Mouse (Mus musculus) heart, postnatal 14 days (tissue): Measurements from ENCODE around the gene Insm1. TPM values are rescaled to one million over a fixed set of nuclear protein-coding genes. Genes with fewer than 3 reads are reported as not detected.
A peak's percentile ranks its signal among the peaks of the same experiment; 100 is the strongest.

Experiments used
- DNase-seq, 2 experiments: peaks; one replicate each; pipeline ENCODE4 v3.0.0; 2021 to 2022
- intact Hi-C: fragments of 180-260 bp; cut with DNase I; formaldehyde crosslinking; loops from one replicate; pipeline ENCODE4 v1.15.1; 2025
- long read RNA-seq, 2 experiments: library from polyadenylated mRNA; stranded (forward); transcript quantifications; one replicate each; pipeline ENCODE4 v2.0.0; 2021
- total RNA-seq, 2 experiments: library from RNA; stranded (reverse); gene quantifications; 2 replicates each; pipeline ENCODE4 v1.2.3; 2021

Insm1 gene
- total RNA-seq: under 1 TPM in 1 of 2 experiments, not detected in 1; 0.12 TPM
- long read RNA-seq, experiment 1: 0 reads
- long read RNA-seq, experiment 2: 0 reads

DNA sequence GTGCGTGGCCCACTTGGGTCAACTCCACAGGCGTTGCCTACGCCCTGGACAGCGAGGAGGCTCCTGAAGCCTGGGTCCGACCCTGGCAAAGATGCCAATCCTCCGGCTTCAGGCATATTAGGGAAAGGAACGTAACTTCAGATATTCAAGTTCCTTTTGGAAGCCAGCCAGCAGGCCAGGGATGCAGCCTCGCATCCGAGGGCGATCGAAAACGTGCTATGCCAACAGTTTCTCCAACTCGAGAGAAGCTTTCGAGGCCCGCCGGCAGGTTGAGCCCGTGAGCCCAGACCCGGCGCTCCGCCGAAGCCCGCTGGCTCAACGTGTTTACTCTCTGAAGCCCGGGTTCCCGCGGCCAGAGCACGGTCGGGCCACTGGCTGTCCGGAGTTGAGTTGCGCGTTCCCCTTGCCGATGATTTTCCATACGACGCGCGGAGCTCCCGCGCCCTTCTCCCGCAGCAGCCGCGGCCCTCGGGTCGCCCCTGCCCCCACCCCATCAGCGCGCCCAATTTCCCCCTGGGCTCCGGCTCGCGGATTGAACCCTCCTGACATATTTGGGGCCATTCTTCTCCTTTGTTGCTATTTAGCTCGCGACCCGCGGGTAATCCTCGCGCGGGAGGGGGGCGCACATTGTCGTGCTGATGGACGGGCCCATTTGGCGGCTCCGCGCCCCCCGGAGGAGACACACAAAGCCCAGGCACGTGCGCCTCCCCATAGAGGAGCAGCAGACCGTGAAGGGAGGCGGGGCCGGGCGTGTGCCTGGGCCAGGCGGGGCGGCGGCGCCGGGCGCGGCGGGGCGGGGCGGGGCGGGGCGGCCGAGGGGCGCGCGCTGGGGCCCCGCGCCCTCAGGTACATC lies at the start of gene Insm1:
Gene Insm1 (plus strand): TSS at position 846 of the 853 bp plus-strand sequence.
- DNase-seq: peak; percentile 28 to 33
- intact Hi-C loops: loop anchor here (10.0 kb wide), 1 partner anchor 863 kb away; the partner anchor contains the start of gene Nkx2-4

DNA sequence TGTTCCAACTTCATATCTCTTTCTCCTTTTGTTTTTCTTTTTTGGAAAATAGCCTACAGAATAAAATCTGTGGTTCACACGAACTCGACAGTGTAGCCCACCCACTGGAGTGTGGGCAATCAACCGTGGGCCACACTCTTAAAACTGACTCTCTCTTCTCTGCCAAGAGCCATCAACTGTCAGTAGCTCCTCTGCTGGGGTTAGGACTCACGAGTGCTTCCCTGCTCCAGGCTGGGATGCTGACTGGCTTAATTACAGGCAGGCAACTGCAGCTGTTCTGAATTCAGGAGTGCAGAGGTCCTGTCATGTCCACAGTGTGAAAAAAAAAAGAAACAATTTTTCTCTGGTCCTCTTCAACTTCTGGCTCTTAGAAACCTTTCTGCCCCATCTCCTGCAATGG lies 49.6 kb upstream of the Insm1 start:
- no peak for DNase-seq
- intact Hi-C loops: no loop called here

DNA sequence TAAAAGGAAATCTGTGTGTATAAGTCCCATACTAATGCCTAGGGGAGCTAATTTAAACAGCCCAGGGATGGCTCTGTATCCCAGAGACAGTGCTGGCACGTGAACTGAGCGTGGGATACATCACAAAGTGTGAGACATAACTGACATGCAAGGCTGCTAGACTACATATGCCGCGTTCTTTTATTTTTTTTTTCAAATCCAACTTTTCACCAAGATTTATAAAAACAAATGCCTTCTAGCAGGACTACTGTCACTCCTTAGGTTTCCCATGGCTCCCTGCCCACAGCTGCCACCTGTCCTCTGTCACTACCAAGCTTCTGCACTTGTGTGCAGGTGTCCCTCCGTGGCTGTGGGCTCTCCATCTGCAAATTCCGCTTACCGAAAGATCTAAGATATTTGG lies 47.5 kb upstream of the Insm1 start:
- DNase-seq: no peak
- intact Hi-C loops: no loop called here

DNA sequence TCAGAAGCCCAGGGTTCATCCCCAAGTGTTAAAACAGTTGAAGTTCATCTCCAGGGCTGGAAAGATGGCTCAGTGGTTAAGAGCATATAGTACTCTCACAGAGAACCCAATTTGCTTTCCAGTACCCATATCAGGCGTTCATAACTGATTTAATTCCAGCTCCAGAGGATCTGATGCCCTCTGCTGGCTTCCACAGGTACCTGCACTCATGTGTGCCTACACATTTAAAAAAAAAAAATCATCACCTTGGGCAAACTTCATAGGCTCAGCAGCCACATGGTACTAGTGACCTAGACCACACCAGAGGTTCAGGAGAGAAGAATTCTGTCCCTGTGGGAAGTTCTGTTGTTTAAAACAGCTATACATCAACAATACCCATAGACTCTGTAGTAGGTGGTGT lies 43.0 kb upstream of the Insm1 start:
- intact Hi-C loops: no loop called here

DNA sequence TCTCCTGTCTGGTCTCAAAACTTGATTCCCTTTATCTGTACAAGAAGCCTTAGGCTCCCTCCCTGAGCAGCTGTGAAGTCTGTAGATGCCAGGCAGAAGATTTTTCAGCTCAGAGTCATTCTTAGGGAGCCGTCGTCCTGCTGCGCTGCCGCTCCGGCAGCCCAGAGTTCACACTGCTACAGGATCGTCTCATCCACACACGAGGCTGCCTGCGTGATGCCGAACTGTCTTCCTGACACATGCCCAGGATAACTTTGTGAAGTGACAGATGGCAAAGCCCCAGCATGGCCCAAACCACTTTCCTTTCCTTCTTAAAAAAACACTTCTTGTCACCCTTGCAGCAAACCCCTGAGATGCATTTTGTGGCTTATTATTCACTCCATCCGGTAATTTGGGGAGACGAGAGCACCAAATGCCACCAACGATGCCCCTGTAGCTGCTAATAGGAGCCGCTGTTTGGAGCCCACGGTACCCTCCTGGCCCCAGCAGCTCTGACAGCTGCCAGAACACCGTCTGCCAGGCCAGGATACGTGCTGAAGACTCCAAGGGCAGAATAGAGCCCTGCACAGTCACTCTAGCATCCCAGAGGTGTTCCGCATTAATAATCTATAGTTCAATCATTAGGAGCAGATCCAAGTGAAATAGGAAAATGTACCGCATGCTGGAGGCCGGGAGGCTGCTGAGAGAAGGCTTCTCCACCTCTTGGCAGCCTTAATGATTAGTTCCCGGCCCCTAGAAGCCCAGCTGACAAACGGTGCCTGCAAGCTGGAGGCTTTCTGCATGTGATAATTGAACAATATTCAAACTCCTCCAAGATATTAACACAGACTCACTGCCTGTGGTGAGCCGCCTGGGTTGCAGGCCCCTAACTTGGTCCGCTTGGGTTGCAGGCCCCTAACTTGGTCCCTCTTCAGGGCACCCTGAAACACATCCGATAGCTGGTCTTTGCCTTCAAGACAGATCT lies 37.6 kb upstream of the Insm1 start:
- DNase-seq: no peak
- intact Hi-C loops: no loop called here

More for the DNA sequence above, 43.0 kb upstream of the Insm1 start:
- no peak for DNase-seq

DNA sequence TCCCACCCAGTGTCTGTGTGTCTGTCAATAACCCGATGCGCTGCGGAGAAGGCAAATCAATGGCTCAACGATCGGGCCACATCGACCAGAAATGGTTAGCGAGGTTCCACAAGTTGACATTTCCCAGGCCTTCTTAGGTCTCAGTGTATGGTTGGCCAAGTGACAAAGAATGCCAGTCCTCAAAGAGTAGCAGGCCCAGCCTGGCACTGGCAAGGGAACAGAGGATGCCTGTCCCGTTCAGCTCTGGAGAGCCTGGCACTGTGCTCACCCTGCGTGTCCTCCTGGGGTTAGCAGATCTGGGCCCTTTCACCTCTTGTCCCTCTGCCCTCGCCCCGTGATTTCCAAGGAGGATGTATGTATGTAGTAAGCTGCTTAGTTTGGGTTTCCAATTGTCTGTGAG lies 25.6 kb upstream of the Insm1 start:
- DNase-seq: peak in 1 of 2 experiments; percentile 5
- intact Hi-C loops: no loop called here

DNA sequence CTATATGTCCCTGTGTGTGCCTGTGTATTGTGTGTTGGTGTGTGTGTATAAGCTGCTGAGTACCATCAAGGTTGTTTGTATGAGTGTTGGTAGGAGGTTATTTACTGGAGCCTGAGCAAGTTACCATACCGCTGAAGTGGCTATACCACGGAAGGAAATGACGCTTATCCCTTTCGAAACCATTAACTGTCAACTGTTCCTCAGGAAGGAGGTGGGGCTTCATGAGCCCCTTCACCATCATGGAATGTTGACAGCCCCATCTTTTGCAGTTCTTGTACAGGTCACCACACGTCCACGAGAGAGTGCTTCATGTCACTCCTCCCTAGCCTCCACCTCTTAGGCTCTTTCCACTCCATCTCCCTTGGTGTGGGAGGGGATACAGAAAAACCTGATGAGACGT lies 23.8 kb upstream of the Insm1 start:
- DNase-seq: no peak
- intact Hi-C loops: no loop called here

DNA sequence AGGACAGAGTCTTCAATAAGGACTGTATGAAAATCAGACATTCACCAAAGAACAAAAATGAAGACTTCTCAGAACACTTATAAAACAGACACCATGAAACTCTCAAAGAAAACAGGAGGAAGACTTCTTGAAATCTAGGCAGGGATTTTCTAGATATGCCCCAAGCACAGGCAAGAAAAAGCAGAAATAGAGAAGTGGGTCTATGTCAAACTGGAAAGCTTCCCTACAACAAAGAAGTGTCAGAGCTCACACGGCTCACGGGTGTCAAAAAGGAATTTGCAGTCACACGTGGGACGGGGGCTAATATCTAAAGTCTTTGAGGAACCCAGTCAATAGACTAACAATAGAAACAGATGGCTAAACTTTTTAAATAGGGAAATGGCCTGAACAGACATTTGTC lies 10.8 kb upstream of the Insm1 start:
- no peak for DNase-seq
- intact Hi-C loops: no loop called here

DNA sequence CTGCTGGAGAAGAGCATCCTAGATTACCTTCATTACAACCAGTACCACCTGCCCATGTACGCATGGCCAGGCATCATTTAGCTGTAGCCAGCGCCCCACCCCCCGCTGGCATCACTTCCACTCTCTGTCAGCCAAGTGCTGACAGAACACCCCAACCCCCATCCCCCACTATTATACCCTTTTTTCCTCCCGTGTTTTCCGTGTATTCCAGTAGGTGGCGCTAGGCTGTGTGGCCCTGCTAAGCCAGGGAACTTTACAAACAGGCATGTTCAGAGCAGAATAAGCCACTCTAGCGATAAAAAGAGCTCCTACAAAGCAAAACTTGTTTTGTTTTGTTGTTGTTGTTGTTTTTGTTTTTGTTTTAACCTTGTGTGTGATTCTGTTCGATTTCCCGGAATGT lies 7.0 kb upstream of the Insm1 start:
- intact Hi-C loops: loop anchor here (2.0 kb wide), 1 partner anchor 200 kb away; no protein-coding TSS in a partner anchor
- DNase-seq: peak in 1 of 2 experiments; percentile 54

DNA sequence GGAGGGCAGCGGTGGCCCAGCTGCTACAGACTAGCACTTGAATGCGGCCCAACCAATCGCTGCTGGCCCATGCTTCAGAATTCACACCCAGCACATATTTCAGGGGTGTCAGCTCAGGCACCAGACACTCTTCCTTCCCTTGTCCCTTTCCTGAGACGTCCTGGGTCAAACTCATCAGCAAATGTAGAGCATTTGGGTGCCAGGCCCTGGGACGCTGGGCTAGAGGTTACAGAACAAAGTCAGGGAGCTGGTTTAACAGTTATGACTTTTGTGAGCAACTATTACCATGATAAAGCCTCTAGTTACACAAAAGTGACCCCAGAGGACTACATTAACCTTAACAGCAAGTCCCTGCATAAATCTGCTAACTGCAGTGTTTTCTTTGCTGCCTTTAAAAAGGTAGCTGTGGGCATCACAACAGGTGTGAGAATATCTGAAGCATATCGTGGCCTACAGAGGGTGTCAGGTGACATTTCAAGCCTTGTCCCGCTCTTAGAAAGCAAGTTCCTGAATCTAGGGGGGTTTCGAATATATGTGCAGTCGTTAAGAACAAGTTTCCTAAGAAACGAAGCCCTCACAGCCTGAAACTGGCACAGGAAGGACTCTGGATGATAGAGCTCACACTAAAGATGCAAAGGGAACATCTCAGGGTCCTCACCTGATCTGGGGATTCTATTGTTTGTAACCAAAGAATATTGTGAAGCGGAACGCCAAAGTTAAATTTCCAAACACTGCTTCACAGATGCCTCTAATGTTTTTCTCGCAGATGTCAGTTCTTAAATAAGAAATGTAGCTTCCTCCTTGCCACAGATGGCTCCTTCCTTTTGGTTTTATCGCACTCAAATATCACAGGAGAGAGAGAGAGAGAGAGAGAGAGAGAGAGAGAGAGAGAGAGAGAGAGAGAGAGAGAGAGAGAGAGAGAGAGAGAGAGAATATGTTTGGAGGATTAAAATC lies 5.3 kb upstream of the Insm1 start:
- intact Hi-C loops: no loop called here
- no peak for DNase-seq

DNA sequence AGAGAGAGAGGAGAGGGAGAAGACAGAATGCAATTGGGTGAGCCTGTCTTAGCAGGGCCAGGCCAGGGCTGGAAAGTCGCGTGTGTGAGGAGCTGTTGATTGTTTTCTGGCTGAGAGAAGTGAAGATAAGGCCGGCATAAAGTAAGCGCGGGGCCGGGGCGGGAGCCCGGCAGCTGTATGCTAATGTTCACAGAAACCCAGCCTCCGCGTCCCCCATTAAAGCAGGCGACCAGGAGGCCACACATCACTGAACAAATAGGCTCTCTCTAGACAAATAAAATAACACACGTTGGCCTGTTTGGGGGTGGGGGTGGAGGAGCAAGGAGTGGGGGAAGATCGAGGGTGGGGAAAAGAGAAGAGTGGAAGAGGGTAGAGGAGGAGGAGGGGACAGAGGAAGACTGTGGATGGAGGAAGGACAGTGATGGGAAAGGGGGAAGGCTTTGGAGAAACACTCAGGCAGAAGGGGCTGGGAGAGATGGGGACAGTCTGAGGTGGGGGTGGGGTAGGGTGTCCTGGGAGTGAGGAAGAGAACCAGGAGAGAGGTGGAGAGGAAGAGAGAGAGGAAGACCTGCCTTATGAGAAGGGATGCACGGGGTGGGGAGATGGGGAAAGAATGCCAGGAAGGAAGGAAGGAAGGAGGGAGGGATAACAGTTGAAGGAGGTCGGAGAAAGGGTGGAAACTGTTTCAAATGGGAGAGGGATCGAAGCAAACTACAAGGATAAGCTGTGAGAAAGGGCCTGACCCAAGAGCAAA lies 4.3 kb upstream of the Insm1 start:
- peak in 1 of 2 experiments; percentile 26 for DNase-seq
- intact Hi-C loops: no loop called here

DNA sequence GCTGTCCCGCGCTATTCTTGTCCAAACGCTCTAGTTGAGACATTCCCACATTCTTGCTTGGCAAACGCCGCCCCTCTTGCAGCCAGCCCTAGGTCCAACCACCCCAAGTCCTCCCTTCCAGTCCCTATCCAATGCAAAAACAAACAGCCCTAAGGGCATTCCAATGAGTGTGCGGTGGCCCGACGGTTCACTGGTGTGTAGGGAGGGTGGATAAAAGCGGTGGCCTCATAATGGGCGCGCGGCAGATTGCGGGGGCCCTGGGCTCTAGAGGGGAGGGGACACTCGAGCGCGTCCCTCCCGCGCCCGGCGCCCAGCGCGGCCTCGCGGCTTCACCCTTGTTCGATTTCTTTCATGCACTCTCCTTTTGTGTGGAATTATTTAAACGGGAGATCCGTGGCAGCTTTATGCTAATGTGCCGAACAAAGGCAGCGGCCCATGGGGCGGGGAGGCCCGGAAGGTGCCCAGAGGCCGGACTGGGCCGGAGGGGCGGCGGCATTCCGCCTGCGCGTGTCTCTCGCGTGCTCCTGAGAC lies 3.5 kb upstream of the Insm1 start:
- DNase-seq: no peak

DNA sequence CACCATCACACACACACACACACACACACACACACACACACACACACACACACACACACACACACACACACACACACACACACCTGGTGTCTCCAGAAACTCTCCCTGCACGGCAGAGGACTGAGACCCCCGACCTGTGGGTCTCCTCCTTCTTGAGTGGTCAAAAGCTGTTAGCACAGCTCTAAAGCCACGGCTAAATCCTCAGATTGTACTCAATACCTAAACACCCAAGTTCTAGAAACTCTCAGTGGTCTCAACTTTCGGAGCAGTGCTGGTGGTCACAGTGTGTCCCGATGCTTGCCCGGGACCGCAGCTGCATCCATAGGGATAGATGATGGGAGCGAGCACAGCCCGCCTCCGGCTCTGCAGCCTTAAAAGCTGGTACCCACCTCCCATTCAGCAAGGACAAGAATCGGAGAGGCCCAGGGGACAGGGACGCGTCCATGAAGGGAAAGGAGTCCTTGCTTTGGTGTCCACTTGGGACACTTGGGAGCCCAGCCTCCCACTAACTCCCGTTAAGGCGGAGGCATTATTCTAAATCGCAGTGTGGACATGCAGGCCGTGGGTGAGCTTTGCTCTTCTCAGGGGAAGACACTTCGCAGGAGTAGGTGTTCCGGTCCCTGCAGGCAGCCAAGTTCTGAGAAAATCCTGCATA lies 2.7 kb upstream of the Insm1 start:
- DNase-seq: no peak
- intact Hi-C loops: no loop called here

More for the DNA sequence above, 3.5 kb upstream of the Insm1 start:
- intact Hi-C loops: no loop called here

DNA sequence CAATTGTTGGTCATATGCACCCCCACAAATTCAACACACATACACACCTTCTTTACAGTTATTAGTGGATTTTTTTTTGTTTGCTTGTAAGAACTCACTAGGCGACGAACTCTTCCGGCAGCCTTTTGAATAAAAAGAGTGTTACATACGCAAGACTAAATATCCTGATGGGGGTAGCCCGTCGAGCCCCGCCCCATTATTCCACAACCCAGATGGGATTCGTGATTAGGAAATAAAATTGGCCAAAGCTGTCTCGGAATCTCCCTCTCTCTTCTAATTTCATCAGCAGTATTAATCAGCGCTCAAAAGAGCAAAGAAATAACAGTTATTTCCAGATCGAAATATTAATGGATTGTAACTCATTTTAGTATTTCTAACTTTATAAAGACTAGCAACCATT lies 1.9 kb upstream of the Insm1 start:
- intact Hi-C loops: loop anchor here (10.0 kb wide), 1 partner anchor 865 kb away; the partner anchor contains the start of gene Nkx2-4
- no peak for DNase-seq

DNA sequence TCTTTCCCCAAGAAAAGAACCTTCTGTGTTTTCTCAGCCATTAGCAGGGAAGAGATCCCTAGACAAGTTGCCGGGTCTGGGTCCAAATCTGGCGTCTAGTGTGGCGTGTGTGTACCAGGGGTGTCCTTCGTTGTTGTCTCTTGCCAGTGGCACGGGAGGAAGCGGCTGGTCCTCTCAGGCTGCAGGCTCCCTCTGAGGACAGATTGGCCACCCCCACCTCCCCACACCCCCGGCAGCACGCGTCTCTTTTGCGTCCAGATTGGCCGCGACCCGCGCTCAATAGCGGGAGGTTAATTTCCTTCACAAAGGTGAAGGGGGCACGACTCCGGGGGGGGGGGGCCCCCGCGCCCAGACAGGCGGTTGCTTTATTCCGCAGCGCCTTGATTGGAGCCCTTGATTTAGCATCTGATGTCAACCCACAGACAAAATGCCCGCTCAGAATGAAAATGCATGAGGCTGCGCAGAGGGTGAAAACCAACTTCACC lies 1.1 kb upstream of the Insm1 start:
- no peak for DNase-seq
- intact Hi-C loops: loop anchor here (10.0 kb wide), 1 partner anchor 864 kb away; the partner anchor contains the start of gene Nkx2-4

DNA sequence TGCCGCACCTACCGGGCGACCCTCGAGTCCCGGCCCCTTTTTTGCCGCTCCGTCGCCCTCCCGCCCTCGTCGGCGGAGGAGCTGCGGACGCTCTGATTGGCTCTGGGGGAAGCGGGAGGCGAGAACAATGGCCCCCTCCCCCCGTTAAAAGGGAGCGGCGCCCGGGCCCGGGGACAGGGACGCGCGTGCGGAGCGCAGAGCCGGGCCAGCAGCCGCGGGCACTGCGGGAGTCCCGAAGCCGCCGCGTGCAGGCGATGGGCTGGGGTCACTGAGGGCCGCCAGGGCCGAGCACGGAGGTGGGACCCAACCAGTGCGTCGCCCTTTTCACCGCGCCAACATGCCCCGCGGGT lies 183 bp downstream of the Insm1 start:
- intact Hi-C loops: loop anchor here (10.0 kb wide), 1 partner anchor 863 kb away; the partner anchor contains the start of gene Nkx2-4
- no peak for DNase-seq

DNA sequence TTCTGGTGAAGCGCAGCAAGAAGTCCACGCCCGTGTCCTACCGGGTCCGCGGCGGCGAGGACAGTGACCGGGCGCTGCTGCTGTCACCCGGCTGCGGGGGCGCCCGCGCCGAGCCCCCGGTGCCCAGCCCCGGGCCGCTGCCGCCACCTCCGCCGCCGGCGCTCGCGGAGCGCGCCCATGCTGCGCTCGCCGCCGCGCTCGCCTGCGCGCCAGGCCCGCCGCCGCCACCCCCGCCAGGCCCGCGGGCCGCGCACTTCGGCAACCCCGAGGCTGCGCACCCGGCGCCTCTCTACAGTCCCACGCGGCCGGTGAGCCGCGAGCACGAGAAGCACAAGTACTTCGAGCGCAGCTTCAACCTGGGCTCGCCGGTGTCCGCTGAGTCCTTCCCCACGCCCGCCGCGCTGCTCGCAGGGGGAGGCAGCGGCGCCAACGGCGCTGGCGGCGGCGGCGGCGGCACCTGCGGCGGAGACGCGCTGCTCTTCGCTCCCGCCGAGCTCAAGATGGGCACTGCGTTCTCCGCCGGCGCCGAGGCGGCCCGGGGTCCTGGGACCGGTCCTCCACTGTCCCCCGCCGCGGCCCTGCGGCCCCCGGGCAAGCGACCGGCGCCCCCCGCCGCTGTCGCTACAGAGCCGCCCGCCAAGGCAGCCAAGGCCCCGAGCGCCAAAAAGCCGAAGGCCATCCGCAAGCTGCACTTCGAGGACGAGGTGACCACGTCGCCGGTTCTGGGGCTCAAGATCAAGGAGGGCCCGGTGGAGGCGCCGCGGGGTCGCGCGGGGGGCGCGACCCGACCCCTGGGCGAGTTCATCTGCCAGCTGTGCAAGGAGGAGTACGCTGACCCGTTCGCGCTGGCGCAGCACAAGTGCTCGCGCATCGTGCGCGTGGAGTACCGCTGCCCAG lies 806 bp downstream of the Insm1 start:
- peak in 1 of 2 experiments; percentile 12 for DNase-seq
- intact Hi-C loops: loop anchor here (10.0 kb wide), 1 partner anchor 862 kb away; the partner anchor contains the start of gene Nkx2-4
